Mouse (Mus musculus) hindbrain, embryonic 14.5 days (tissue): Measurements from ENCODE around the gene Slc43a2. TPM values are rescaled to one million over a fixed set of nuclear protein-coding genes. Genes with fewer than 3 reads are reported as not detected.
A peak's percentile ranks its signal among the peaks of the same experiment; 100 is the strongest.

Source experiments
- ATAC-seq: fragments of 200-750 bp; cut with Nextera tagmentation; 2 replicates; pipeline ENCODE4 v1.8.0; 2017; ENCODE audit warnings: moderate number of reproducible peaks, mild to moderate bottlenecking, moderate TSS enrichment, moderate library complexity; ENCODE audit not compliant: low FRiP score
- DNase-seq: peaks from one replicate; pipeline ENCODE4 v3.0.0-alpha.2; 2015; ENCODE audit warnings: low spot score
- H3K27ac ChIP-seq: fragments of 300-500 bp; sonication (generic); 2 replicates; pipeline ENCODE4 v1.5.1; 2014; ENCODE audit warnings: mild to moderate bottlenecking, moderate library complexity
- H3K27me3 ChIP-seq: fragments of 300-500 bp; sonication (generic); 2 replicates; pipeline ENCODE4 v1.6.1; 2014; ENCODE audit warnings: mild to moderate bottlenecking, low read length, mixed read lengths; ENCODE audit not compliant: control insufficient read depth, insufficient read depth
- H3K36me3 ChIP-seq: fragments of 300-500 bp; sonication (generic); replicated peaks from 2 replicates; pipeline ENCODE4 v1.6.1; 2014; ENCODE audit not compliant: control insufficient read depth, insufficient read depth
- H3K4me1 ChIP-seq: fragments of 300-500 bp; sonication (generic); replicated peaks from 2 replicates; pipeline ENCODE4 v1.6.1; 2014; ENCODE audit warnings: antibody characterized with exemption, low read length, mixed read lengths; ENCODE audit not compliant: control insufficient read depth, insufficient read depth
- H3K4me2 ChIP-seq: fragments of 300-500 bp; sonication (generic); replicated peaks from 2 replicates; pipeline ENCODE4 v1.6.1; 2014; ENCODE audit warnings: mild to moderate bottlenecking, moderate library complexity
- H3K4me3 ChIP-seq: fragments of 300-500 bp; sonication (generic); replicated peaks from 2 replicates; pipeline ENCODE4 v1.5.1; 2014; ENCODE audit warnings: mild to moderate bottlenecking, low read length
- H3K9ac ChIP-seq: fragments of 300-500 bp; sonication (generic); 2 replicates; pipeline ENCODE4 v1.6.1; 2014
- H3K9me3 ChIP-seq: fragments of 300-500 bp; sonication (generic); 2 replicates; pipeline ENCODE4 v1.6.1; 2016; ENCODE audit warnings: low read length; ENCODE audit not compliant: control insufficient read depth
- WGBS: fragments of 180-500 bp; shearing (Covaris S2); extraction: QIAGEN DNeasy Blood & Tissue Kit; methylation state at CpG from one replicate; pipeline ENCODE4 v1.1.7; 2014; 5-methylcytosine and 5-hydroxymethylcytosine counted together
- polyA plus RNA-seq: library from polyadenylated mRNA; unstranded; fragments of >200 nt; fragmentation: Nextera tagmentation; extraction: Ambion mirVana; gene quantifications from 2 replicates; pipeline ENCODE4 v1.2.1, GENCODE M21; 2014

Slc43a2 gene
- polyA plus RNA-seq, 1 experiment from 2014 or later: 15.2 TPM

- H3K9me3 ChIP-seq: no peaks in the 10 kb centered on the region
- DNase-seq: peak; percentile 51
- H3K4me3 ChIP-seq: peak within 1 kb of the TSS; percentile 36
- H3K27ac ChIP-seq: peak within 1 kb of the TSS; percentile 69
- peak within 1 kb of the TSS; percentile 83 for H3K4me2 ChIP-seq
- peak; percentile 82 for ATAC-seq
- peaks cover 51% of the 10 kb centered on the region for H3K36me3 ChIP-seq
- peak within 1 kb of the TSS; percentile 57 for H3K9ac ChIP-seq
- 2% methylated on average over 43 of the region's 43 CpGs for WGBS
- H3K4me1 ChIP-seq: peaks cover 7% of the 10 kb centered on the region
- H3K27me3 ChIP-seq: no peaks in the 10 kb centered on the region
These were observed 21.5 kb upstream of the Slc43a2 start, which contains the start of gene Rilp for GRCm38 (mm10) chr11:75509741-75510626. Gene Rilp, plus strand, starts transcription at chr11:75510094.

- H3K27me3 ChIP-seq: no peaks in the 10 kb centered on the region
These were observed 20.9 kb upstream of the Slc43a2 start for GRCm38 (mm10) chr11:75510627-75510993.

GRCm38 (mm10) chr11:75511213-75511612 lies 20.3 kb upstream of the Slc43a2 start:
- ATAC-seq (no peak), DNase-seq (no peak)
- H3K27ac ChIP-seq: no peak overlapping the region

More at GRCm38 (mm10) chr11:75510627-75510993, 20.9 kb upstream of the Slc43a2 start:
- Histone ChIP-seq H3K4me1 (peaks cover 7% of the 10 kb centered on the region), H3K4me2 (peak overlapping the region; percentile 83), H3K36me3 (peaks cover 44% of the 10 kb centered on the region), H3K4me3 (peak overlapping the region; percentile 36), H3K27ac (peak overlapping the region; percentile 69), H3K9me3 (no peaks in the 10 kb centered on the region), H3K9ac (peak overlapping the region; percentile 57)
- peak; percentile 90 for DNase-seq
- 3% methylated on average over 23 of the region's 24 CpGs for WGBS
- ATAC-seq: peak; percentile 91

GRCm38 (mm10) chr11:75512301-75513018 lies 19.0 kb upstream of the Slc43a2 start:
- H3K36me3 ChIP-seq: peaks cover 28% of the 10 kb centered on the region
- H3K4me2 ChIP-seq: no peak overlapping the region
- H3K9me3 ChIP-seq: no peaks in the 10 kb centered on the region
- DNase-seq (no peak), ATAC-seq (no peak)
- no peaks in the 10 kb centered on the region for H3K27me3 ChIP-seq
- H3K9ac ChIP-seq: no peak overlapping the region
- H3K4me1 ChIP-seq: peaks cover 7% of the 10 kb centered on the region
- no peak overlapping the region for H3K27ac ChIP-seq
- H3K4me3 ChIP-seq: no peak overlapping the region
- 83% methylated on average over 9 of the region's 9 CpGs for WGBS

More at GRCm38 (mm10) chr11:75511213-75511612, 20.3 kb upstream of the Slc43a2 start:
- Histone ChIP-seq H3K4me3 (no peak overlapping the region; the same call in 1 of the 2 replicates), H3K27me3 (no peaks in the 10 kb centered on the region), H3K9ac (no peak overlapping the region), H3K9me3 (no peaks in the 10 kb centered on the region), H3K4me1 (peaks cover 7% of the 10 kb centered on the region), H3K4me2 (no peak overlapping the region), H3K36me3 (peaks cover 38% of the 10 kb centered on the region)
- WGBS: 88% methylated on average over 6 of the region's 6 CpGs

- H3K36me3 ChIP-seq: peaks cover 19% of the 10 kb centered on the region
- DNase-seq (no peak), ATAC-seq (no peak)
- H3K27ac ChIP-seq: no peak within 1 kb of the TSS
- 0 out of 2 replicates have a peak within 1 kb of the TSS, but pooled peaks have one; percentile 7 for H3K4me3 ChIP-seq
- no peaks in the 10 kb centered on the region for H3K27me3 ChIP-seq
- 0 out of 2 replicates have a peak within 1 kb of the TSS, but pooled peaks have one; percentile 3 for H3K9ac ChIP-seq
- H3K9me3 ChIP-seq: no peaks in the 10 kb centered on the region
- no peak within 1 kb of the TSS; the same call in 1 of the 2 replicates for H3K4me2 ChIP-seq
- WGBS: 53% methylated on average over 8 of the region's 8 CpGs
- peaks cover 7% of the 10 kb centered on the region for H3K4me1 ChIP-seq
These were observed 18.2 kb upstream of the Slc43a2 start, which contains the start of gene Scarf1 for GRCm38 (mm10) chr11:75513336-75513735. Gene Scarf1, plus strand, starts transcription at chr11:75513540.

- no peaks in the 10 kb centered on the region for H3K27me3 ChIP-seq
- H3K4me1 ChIP-seq: no peaks in the 10 kb centered on the region
- no peak overlapping the region for H3K4me2 ChIP-seq
- no peak for DNase-seq
- no peaks in the 10 kb centered on the region for H3K9me3 ChIP-seq
- no peak overlapping the region for H3K9ac ChIP-seq
- no peak for ATAC-seq
- 92% methylated on average over 25 of the region's 25 CpGs for WGBS
- H3K27ac ChIP-seq: no peak overlapping the region
- no peak overlapping the region for H3K4me3 ChIP-seq
- H3K36me3 ChIP-seq: 0 out of 2 replicates have a peak, but pooled peaks cover 5% of the 10 kb centered on the region
These were observed 16.3 kb upstream of the Slc43a2 start for GRCm38 (mm10) chr11:75515186-75515585.

- Histone ChIP-seq H3K4me3 (no peak overlapping the region), H3K36me3 (no peaks in the 10 kb centered on the region), H3K9me3 (no peaks in the 10 kb centered on the region), H3K27me3 (no peaks in the 10 kb centered on the region), H3K9ac (no peak overlapping the region), H3K4me2 (no peak overlapping the region), H3K4me1 (no peaks in the 10 kb centered on the region), H3K27ac (no peak overlapping the region)
- ATAC-seq (no peak), DNase-seq (no peak)
- 79% methylated on average over 15 of the region's 15 CpGs for WGBS
These were observed 11.5 kb upstream of the Slc43a2 start for GRCm38 (mm10) chr11:75519834-75520633.

- H3K4me1 ChIP-seq: no peaks in the 10 kb centered on the region
- H3K36me3 ChIP-seq: no peaks in the 10 kb centered on the region
- H3K9me3 ChIP-seq: no peaks in the 10 kb centered on the region
- H3K4me3 ChIP-seq: no peak overlapping the region
- H3K4me2 ChIP-seq: no peak overlapping the region
- DNase-seq: no peak
- WGBS: 85% methylated on average over 4 of the region's 4 CpGs
- no peak overlapping the region for H3K27ac ChIP-seq
- H3K9ac ChIP-seq: no peak overlapping the region
- H3K27me3 ChIP-seq: no peaks in the 10 kb centered on the region
- ATAC-seq: no peak
These were observed 9.9 kb upstream of the Slc43a2 start for GRCm38 (mm10) chr11:75521609-75522008.
